Mouse (Mus musculus) intestine, postnatal 0 days (tissue): ENCODE results near the gene Scarf2. TPM values are rescaled to one million over a fixed set of nuclear protein-coding genes. Genes with fewer than 3 reads are reported as not detected.
A peak's percentile ranks its signal among the peaks of the same experiment; 100 is the strongest.

Experiments used
- ATAC-seq: fragments of 200-750 bp; cut with Nextera tagmentation; 2 replicates; pipeline ENCODE4 v1.8.0; 2017; ENCODE audit warnings: mild to moderate bottlenecking, moderate TSS enrichment, moderate library complexity
- H3K27ac ChIP-seq: fragments of 300-500 bp; sonication (generic); 2 replicates; pipeline ENCODE4 v1.5.1; 2014; ENCODE audit warnings: mild to moderate bottlenecking, low read depth, low read length, moderate library complexity
- H3K27me3 ChIP-seq: fragments of 300-500 bp; sonication (generic); replicated peaks from 2 replicates; pipeline ENCODE4 v1.6.1; 2014; ENCODE audit warnings: low read length, mixed read lengths; ENCODE audit not compliant: control insufficient read depth, insufficient read depth
- H3K36me3 ChIP-seq: fragments of 300-500 bp; sonication (generic); 2 replicates; pipeline ENCODE4 v1.6.1; 2014; ENCODE audit warnings: mild to moderate bottlenecking, moderate library complexity; ENCODE audit not compliant: control insufficient read depth, insufficient read depth
- H3K4me1 ChIP-seq: fragments of 300-500 bp; sonication (generic); replicated peaks from 2 replicates; pipeline ENCODE4 v1.6.1; 2014; ENCODE audit warnings: antibody characterized with exemption, low read length, mixed read lengths; ENCODE audit not compliant: control insufficient read depth, insufficient read depth
- H3K4me2 ChIP-seq: fragments of 300-500 bp; sonication (generic); replicated peaks from 2 replicates; pipeline ENCODE4 v1.6.1; 2014; ENCODE audit warnings: low read depth, mild to moderate bottlenecking, moderate library complexity
- H3K4me3 ChIP-seq: fragments of 300-500 bp; sonication (generic); 2 replicates; pipeline ENCODE4 v1.5.1; 2014; ENCODE audit warnings: low read depth, low read length
- H3K9ac ChIP-seq: fragments of 300-500 bp; sonication (generic); 2 replicates; pipeline ENCODE4 v1.6.1; 2014; ENCODE audit warnings: mild to moderate bottlenecking, low read depth, low read length
- H3K9me3 ChIP-seq: fragments of 300-500 bp; sonication (generic); 2 replicates; pipeline ENCODE4 v1.6.1; 2016; ENCODE audit warnings: mixed run types; ENCODE audit not compliant: control insufficient read depth
- CTCF ChIP-seq: sonication (generic); IDR thresholded peaks from 2 replicates; pipeline ENCODE4 v1.5.1; 2016; ENCODE audit warnings: low read depth, mild to moderate bottlenecking, control low read depth, antibody characterized with exemption, moderate library complexity
- WGBS: fragments of 180-500 bp; shearing (Covaris S2); extraction: QIAGEN DNeasy Blood & Tissue Kit; methylation state at CpG from one replicate; pipeline ENCODE4 v1.1.7; 2014; 5-methylcytosine and 5-hydroxymethylcytosine counted together
- polyA plus RNA-seq: library from polyadenylated mRNA; unstranded; fragments of >200 nt; fragmentation: Nextera tagmentation; extraction: Ambion mirVana; gene quantifications from 2 replicates; pipeline ENCODE4 v1.2.1, GENCODE M21; 2015

The Scarf2 gene
- polyA plus RNA-seq, 1 experiment from 2014 or later, result 6.9 TPM

DNA sequence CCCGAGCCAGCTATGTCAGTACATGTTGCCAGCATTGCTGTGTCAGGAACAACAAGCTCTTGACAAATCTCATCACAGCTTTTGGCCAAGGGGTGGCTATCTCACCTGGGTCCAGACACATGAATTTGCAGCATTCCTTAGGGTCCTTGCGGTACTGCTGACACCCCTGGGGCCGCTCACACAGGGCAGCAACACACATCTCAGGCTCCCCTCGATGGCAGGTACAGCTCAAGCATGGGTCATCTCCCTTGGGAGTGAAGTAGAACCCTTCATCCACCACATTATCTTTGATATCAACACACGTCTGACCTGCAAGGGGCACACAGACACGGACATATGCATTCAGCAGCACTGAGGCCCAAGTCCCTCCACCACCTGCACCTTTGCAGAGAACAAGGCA is 52.4 kb downstream of the Scarf2 start:
- Histone ChIP-seq H3K9ac (no peak overlapping the region), H3K4me3 (no peak overlapping the region), H3K4me1 (no peaks in the 10 kb centered on the region), H3K9me3 (no peaks in the 10 kb centered on the region), H3K27me3 (no peaks in the 10 kb centered on the region), H3K36me3 (peaks cover 86% of the 10 kb centered on the region), H3K4me2 (no peak overlapping the region), H3K27ac (no peak overlapping the region)
- no peak for ATAC-seq
- 83% methylated on average over 6 of the region's 6 CpGs for WGBS
- TF ChIP-seq CTCF, result no peak

- WGBS, result 96% methylated on average over 5 of the region's 5 CpGs
- Histone ChIP-seq H3K9me3 (no peaks in the 10 kb centered on the region), H3K27ac (no peak overlapping the region), H3K4me3 (no peak overlapping the region), H3K9ac (no peak overlapping the region), H3K4me1 (no peaks in the 10 kb centered on the region), H3K36me3 (peaks cover 84% of the 10 kb centered on the region), H3K27me3 (no peaks in the 10 kb centered on the region), H3K4me2 (no peak overlapping the region)
- no peak for ATAC-seq
- TF ChIP-seq CTCF, result no peak
Observed at GRCm38 (mm10) chr16:17851331-17851730, 54.2 kb downstream of the Scarf2 start.

DNA sequence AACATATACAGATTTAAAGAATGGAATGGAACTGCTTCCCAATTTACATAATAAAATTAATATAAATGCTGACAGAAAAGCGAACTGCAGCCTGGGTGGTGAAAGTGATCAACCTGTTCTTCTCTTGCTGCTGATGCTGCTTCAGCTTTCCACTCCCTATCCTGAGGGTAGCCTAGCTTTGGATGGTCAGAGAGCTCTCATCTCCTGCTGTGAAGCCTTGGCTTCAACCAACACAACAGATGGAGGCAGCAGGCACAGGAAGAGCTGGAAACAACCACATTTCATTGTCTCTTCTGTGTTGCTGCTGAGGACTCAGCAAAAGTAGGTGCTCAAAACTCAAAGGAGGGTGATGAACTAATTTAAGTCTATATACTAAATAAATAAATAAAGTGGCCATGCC is 54.8 kb downstream of the Scarf2 start:
- Histone ChIP-seq H3K4me1 (no peaks in the 10 kb centered on the region), H3K27me3 (no peaks in the 10 kb centered on the region), H3K27ac (no peak overlapping the region), H3K4me3 (no peak overlapping the region), H3K36me3 (peaks cover 85% of the 10 kb centered on the region), H3K9me3 (no peaks in the 10 kb centered on the region), H3K9ac (no peak overlapping the region), H3K4me2 (no peak overlapping the region)
- no peak for ATAC-seq
- WGBS, result 100% methylated on average over 1 of the region's 1 CpGs
- no peak for TF ChIP-seq CTCF

DNA sequence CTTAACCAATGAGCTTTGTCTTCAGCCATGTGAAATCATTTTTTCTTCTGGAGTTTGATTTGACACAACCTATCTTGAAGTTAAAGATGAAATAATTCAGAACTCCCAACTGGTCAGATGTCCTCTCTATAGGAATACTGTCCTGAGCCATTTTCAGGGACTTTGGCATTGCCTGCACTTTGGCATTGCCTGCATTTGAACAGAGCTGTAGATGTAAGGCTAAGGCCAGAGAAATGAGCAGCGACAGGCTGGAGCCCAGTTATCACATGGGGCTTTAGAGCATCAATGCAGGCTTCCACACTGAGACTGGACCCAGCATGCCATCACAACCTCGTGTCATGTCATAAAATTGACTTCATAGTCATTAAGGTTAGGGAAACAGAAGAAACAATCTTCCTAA is 56.2 kb downstream of the Scarf2 start:
- Histone ChIP-seq H3K4me3 (no peak overlapping the region), H3K9me3 (no peaks in the 10 kb centered on the region), H3K27me3 (no peaks in the 10 kb centered on the region), H3K36me3 (peaks cover 88% of the 10 kb centered on the region), H3K4me1 (no peaks in the 10 kb centered on the region), H3K9ac (no peak overlapping the region), H3K27ac (no peak overlapping the region), H3K4me2 (no peak overlapping the region)
- TF ChIP-seq CTCF, result no peak
- 83% methylated on average over 2 of the region's 2 CpGs for WGBS
- ATAC-seq, result no peak

DNA sequence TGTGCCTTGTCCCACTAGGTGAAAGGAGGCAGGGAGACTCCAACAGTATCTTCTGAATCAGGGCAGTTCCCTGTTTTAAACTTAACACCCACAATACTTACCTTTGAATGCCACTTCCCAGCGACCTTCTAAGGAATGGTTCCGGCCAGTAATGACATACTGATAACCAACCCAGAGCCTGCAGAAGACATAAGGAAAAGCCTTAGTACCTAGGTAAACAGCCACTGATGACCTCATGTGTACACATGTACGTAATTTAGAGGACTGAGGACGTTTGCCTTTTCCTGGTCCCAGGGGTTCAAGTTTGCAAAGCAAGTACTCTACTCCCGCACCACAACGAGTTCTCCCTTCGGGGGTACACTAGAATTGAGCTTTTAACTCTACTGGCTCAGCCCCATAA is 60.1 kb downstream of the Scarf2 start:
- Histone ChIP-seq H3K36me3 (peaks cover 70% of the 10 kb centered on the region), H3K27ac (peak overlapping the region; percentile 41; the same call in 1 of the 2 replicates), H3K4me3 (no peak overlapping the region), H3K4me1 (no peaks in the 10 kb centered on the region), H3K4me2 (no peak overlapping the region), H3K9ac (no peak overlapping the region), H3K27me3 (no peaks in the 10 kb centered on the region), H3K9me3 (no peaks in the 10 kb centered on the region)
- no peak for ATAC-seq
- WGBS, result 74% methylated on average over 7 of the region's 7 CpGs
- TF ChIP-seq CTCF, result no peak

Other genes with a start within 250 kb of the Scarf2 start
- gene Lrrc74b, start 236.0 kb upstream of the Scarf2 start, polyA plus RNA-seq, result 0.44 and 0.80 TPM in 2 replicates
- 0.73 and 1.1 TPM in 2 replicates for gene P2rx6, start 235.4 kb upstream of the Scarf2 start, polyA plus RNA-seq
- gene Slc7a4, start 214.1 kb upstream of the Scarf2 start, polyA plus RNA-seq, result 28.3 and 31.0 TPM in 2 replicates
- gene Smpd4, start 177.9 kb upstream of the Scarf2 start, polyA plus RNA-seq, result 8.7 and 9.0 TPM in 2 replicates
- 8.0 and 9.4 TPM in 2 replicates for gene Ccdc74a, start 150.8 kb upstream of the Scarf2 start, polyA plus RNA-seq
- 26.6 TPM in 2 replicates for gene Med15, start 64.4 kb upstream of the Scarf2 start, polyA plus RNA-seq
- gene Klhl22, start 37.7 kb upstream of the Scarf2 start, polyA plus RNA-seq, result 29.0 and 29.9 TPM in 2 replicates
- not detected in 2 replicates for gene B830017H08Rik, start 35.8 kb downstream of the Scarf2 start, polyA plus RNA-seq
- 0.39 and 0.59 TPM in 2 replicates for gene Car15, start 41.1 kb downstream of the Scarf2 start, polyA plus RNA-seq
- not detected in 2 replicates for gene Gm20518, start 94.4 kb downstream of the Scarf2 start, polyA plus RNA-seq
- 0.04 TPM in 1 of 2 replicates, not detected in the other for gene Tssk1, start 96.9 kb downstream of the Scarf2 start, polyA plus RNA-seq
- gene Dgcr2, start 101.3 kb downstream of the Scarf2 start, polyA plus RNA-seq, result 35.0 and 35.3 TPM in 2 replicates
- not detected in 2 replicates for gene Tssk2, start 101.4 kb downstream of the Scarf2 start, polyA plus RNA-seq
- gene Ess2, start 114.1 kb downstream of the Scarf2 start, polyA plus RNA-seq, result 12.2 and 12.5 TPM in 2 replicates
- gene Gsc2, start 117.8 kb downstream of the Scarf2 start, polyA plus RNA-seq, result not detected in 2 replicates
- gene Slc25a1, start 130.9 kb downstream of the Scarf2 start, polyA plus RNA-seq, result 236 and 245 TPM in 2 replicates
- gene Vpreb2, start 183.1 kb downstream of the Scarf2 start, polyA plus RNA-seq, result not detected in 2 replicates